Mouse (Mus musculus): Measurements from ENCODE around the gene Clip1. TPM values are rescaled to one million over a fixed set of nuclear protein-coding genes. Genes with fewer than 3 reads are reported as not detected.

Gene Clip1
- total RNA-seq, 2 experiments from 2014 or later, result 15.1 to 28.1 TPM

DNA sequence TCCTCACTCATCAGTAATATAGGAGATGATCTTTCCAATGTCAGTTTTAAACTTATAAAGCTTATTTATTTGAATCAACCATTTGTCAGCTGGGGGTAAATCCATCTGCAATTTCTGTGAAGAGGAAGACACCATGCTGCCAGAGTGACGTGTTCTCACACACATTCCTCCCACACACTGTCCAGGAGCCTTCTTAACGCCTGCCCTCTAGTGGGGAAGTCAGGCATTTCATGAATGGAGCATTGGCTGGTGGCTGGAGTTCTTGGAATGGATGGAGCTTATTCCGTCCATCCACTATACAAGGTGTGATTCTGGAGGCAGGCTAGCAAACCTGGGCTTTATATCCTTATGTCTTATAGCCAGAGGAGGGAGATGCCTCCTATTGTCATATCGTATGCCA, 74.6 kb downstream of the Clip1 start:
- peak; percentile 75; the same call in 1 of the 2 replicates for ATAC-seq (replicated peaks; ENCODE audit: low FRiP score, poor library complexity, severe bottlenecking)

DNA sequence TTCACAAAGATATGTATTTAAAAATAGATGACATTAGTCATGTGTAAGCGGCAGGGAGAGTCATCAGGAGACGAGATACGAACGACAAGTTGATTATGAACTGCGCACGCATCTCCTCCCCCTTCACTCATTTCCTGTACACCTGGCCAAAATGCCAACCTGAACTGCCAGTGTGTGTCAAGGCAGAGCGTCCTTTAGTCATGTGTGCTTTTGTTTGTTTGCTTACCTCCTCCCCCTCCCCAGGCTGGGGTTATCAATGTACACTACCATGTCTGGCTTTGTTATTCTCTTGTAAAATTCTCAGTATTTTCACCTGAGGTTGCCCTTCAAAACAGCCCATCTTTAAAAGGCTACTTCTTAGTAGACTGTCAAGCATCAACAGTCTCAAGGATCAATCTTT, 75.0 kb downstream of the Clip1 start:
- no peak for ATAC-seq (replicated peaks; ENCODE audit: low FRiP score, poor library complexity, severe bottlenecking)

- no peak for ATAC-seq (replicated peaks; ENCODE audit: low FRiP score, poor library complexity, severe bottlenecking)
Observed at GRCm38 (mm10) chr5:123607211-123607669, 77.2 kb downstream of the Clip1 start.

DNA sequence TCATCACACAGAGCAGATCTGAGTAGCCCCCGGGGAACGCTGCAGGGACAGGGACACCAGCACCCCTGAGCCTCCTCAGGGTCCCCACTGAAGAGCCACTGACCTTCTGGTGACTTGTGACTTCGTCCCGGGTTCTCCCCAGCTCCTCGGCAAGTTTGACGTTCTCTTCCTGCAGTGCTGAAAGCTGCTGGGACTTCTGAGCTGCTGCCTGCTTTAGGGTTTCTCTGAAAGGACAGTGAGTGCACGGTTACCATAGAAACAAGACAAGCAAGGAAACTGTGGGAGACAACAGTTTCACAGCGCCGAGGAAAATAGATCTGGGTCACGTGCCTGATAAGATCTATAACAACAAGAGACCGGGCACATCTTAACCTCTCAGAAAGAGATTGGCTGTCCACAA, 80.9 kb downstream of the Clip1 start:
- no peak for ATAC-seq (replicated peaks; ENCODE audit: low FRiP score, poor library complexity, severe bottlenecking)

- ATAC-seq (replicated peaks; ENCODE audit: low FRiP score, poor library complexity, severe bottlenecking), result no peak
Observed at GRCm38 (mm10) chr5:123602174-123602573, 82.2 kb downstream of the Clip1 start.

DNA sequence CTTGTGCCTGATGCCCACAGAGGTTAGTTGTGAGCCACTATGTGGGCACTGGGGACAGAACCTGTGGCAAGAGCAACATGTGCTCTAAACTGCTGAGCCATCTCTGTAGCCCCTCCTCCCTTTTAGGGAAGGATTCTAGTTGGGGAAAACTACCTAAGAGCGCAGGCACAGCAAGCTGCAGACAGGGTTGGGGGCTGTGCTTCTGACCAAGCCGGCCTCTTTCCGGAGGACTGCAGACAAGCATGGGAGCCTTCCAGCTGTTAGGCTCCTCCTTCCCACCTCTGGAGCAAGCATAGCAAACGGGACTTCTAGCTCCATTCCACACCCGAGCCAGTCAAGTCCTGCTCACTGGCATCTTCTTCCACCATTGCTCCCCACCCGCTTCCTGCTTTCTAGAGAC, 85.1 kb downstream of the Clip1 start:
- ATAC-seq (replicated peaks; ENCODE audit: low FRiP score, poor library complexity, severe bottlenecking), result no peak; the same call in 1 of the 2 replicates

DNA sequence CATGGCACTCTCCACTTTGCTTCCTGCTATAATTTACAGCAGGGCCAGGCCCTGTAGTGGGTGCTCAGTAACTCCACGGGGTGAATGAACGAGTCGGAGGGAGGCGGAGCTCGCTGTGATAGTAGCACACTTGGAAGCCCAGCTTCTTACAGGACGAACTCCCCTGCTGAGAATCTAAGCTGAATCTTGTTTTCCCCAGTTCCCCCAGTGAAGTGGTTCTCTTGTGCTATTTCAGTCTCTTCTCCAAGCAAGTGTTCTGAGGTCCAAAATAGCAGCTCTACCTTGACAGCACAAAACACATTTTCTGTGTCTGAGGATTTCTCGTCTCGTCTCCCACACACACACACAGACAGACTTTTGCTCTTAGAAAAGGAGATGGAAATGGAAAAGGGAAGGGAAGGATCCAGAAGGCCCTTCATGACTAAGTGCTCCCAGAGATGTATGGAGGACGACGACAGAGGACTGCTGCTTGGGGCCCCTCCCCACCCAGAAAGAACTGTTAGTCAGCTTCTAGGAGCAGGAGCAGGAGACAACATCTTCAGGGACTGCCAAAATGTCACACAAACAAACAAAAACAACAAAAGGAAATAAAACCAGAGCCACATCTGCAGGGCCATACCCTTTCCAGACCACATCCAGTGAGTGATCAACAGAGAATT, 90.7 kb downstream of the Clip1 start:
- no peak for ATAC-seq (replicated peaks; ENCODE audit: low FRiP score, poor library complexity, severe bottlenecking)

GRCm38 (mm10) chr5:123580043-123580442, 104.4 kb downstream of the Clip1 start:
- ATAC-seq (replicated peaks; ENCODE audit: low FRiP score, poor library complexity, severe bottlenecking), result no peak

GRCm38 (mm10) chr5:123576696-123577095, 107.7 kb downstream of the Clip1 start:
- ATAC-seq (replicated peaks; ENCODE audit: low FRiP score, poor library complexity, severe bottlenecking), result no peak

GRCm38 (mm10) chr5:123573362-123573761, 111.1 kb downstream of the Clip1 start:
- ATAC-seq (replicated peaks; ENCODE audit: low FRiP score, poor library complexity, severe bottlenecking), result no peak

- peak; percentile 98 for ATAC-seq (replicated peaks; ENCODE audit: low FRiP score, poor library complexity, severe bottlenecking)
Observed at GRCm38 (mm10) chr5:123572357-123573186, 111.8 kb downstream of the Clip1 start, which contains the start of gene Vps33a. Gene Vps33a (minus strand): TSS chr5:123573038.

GRCm38 (mm10) chr5:123561128-123561527, 123.3 kb downstream of the Clip1 start:
- ATAC-seq (replicated peaks; ENCODE audit: low FRiP score, poor library complexity, severe bottlenecking), result no peak

- no peak for ATAC-seq (replicated peaks; ENCODE audit: low FRiP score, poor library complexity, severe bottlenecking)
Observed at GRCm38 (mm10) chr5:123559588-123559987, 124.8 kb downstream of the Clip1 start.

GRCm38 (mm10) chr5:123556451-123556850, 128.0 kb downstream of the Clip1 start:
- ATAC-seq (replicated peaks; ENCODE audit: low FRiP score, poor library complexity, severe bottlenecking), result no peak

GRCm38 (mm10) chr5:123555693-123556092, 128.7 kb downstream of the Clip1 start:
- peak; percentile 68 for ATAC-seq (replicated peaks; ENCODE audit: low FRiP score, poor library complexity, severe bottlenecking)

DNA sequence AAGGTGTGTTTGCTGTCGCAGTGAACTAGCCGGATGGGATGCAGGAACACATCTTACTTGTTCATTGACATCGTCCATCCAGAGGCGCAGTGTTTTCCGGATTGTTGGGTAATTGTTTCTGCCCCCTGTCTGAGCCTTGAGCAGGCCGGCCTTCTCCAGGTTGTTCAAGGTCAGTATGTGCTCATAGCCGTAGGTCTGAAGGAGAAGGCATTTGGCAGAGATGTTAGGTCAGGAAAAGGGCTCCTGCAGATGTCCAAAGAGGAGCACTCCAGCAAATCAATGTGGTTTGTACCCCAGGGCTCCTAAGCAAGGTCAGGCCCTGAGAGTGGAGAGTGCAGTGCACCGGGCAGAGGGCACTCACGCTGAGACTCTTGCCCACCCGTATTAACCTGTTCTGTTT, 150.6 kb downstream of the Clip1 start:
- ATAC-seq (replicated peaks; ENCODE audit: low FRiP score, poor library complexity, severe bottlenecking), result no peak

GRCm38 (mm10) chr5:123530056-123530455, 154.4 kb downstream of the Clip1 start:
- ATAC-seq (replicated peaks; ENCODE audit: low FRiP score, poor library complexity, severe bottlenecking), result no peak

DNA sequence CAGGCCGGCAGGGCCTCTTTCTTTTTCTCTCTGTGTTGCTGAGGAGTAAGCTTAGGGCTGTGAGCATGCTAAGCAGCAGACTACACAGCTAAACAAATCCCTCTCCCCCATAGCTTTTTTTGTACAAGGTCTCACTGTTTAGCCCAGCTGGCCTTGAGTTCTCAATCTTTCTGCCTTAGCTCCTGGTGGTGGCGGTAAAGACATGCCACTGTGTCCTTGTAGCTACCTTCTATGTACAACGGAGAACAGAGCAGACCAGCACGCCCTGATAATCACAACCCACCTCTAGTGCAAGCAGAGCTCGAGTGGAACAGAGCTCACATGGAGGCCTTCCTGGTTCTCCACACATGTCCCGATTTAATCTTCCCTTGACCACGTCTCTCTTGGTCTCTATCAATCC, 155.8 kb downstream of the Clip1 start:
- no peak for ATAC-seq (replicated peaks; ENCODE audit: low FRiP score, poor library complexity, severe bottlenecking)
